Mouse (Mus musculus): ENCODE results near the gene B3galt4. TPM values are rescaled to one million over a fixed set of nuclear protein-coding genes. Genes with fewer than 3 reads are reported as not detected.
A peak's percentile ranks its signal among the peaks of the same experiment; 100 is the strongest.

The B3galt4 gene
- total and polyA plus RNA-seq, 3 experiments, result 2.2 to 2.9 TPM; not detected in 1

- TF ChIP-seq CHD2 (IDR thresholded peaks at IDR 0.05; ENCODE audit: low read length), result no peak
- TF ChIP-seq MAZ (IDR thresholded peaks at IDR 0.05; ENCODE audit: low read depth, low read length), result no peak
- no peak for TF ChIP-seq RCOR1 (IDR thresholded peaks at IDR 0.05; ENCODE audit: low read depth, low read length)
- TF ChIP-seq NELFE (IDR thresholded peaks at IDR 0.05; ENCODE audit: low read depth, low read length), result no peak
- no peak for TF ChIP-seq MYC (IDR thresholded peaks at IDR 0.05; ENCODE audit: low read depth, low read length)
- no peak for TF ChIP-seq ZNF384 (IDR thresholded peaks at IDR 0.05; ENCODE audit: low read depth, low read length)
- TF ChIP-seq TAL1 (IDR thresholded peaks at IDR 0.05; ENCODE audit: low read length), result no peak
- TF ChIP-seq POLR2A (IDR thresholded peaks at IDR 0.05; ENCODE audit: control insufficient read depth in 1 of 2, insufficient read depth in 1 of 2, low read depth in 1 of 2, low read length in 2 of 2, poor library complexity in 1 of 2), result no peak
- TF ChIP-seq HCFC1 (IDR thresholded peaks at IDR 0.05; ENCODE audit: low read depth, low read length), result no peak
- TF ChIP-seq MAFK (IDR thresholded peaks at IDR 0.05; ENCODE audit: borderline replicate concordance, low read depth, low read length), result no peak
- no peak for TF ChIP-seq USF2 (IDR thresholded peaks at IDR 0.05; ENCODE audit: borderline replicate concordance in 1 of 2, insufficient read depth in 1 of 2, low read depth in 1 of 2, low read length in 2 of 2)
- TF ChIP-seq NRF1 (IDR thresholded peaks at IDR 0.05; ENCODE audit: insufficient read depth, low read depth, low read length, poor library complexity, severe bottlenecking), result no peak
- TF ChIP-seq ZC3H11A (IDR thresholded peaks at IDR 0.05; ENCODE audit: low read depth, low read length), result no peak
These were observed 2.8 kb upstream of the B3galt4 start for GRCm38 (mm10) chr17:33953961-33954565.

GRCm38 (mm10) chr17:33953310-33953709, 2.0 kb upstream of the B3galt4 start:
- Histone ChIP-seq H3K9me3 (replicated peaks; ENCODE audit: insufficient read depth, low read length) (no peaks in the 10 kb centered on the region), H3K36me3 (ENCODE audit: control insufficient read depth in 1 of 2, insufficient read depth in 2 of 2, low read length in 2 of 2) (peaks cover 10 to 18% of the 10 kb centered on the region in 2 experiments), H3K4me1 (ENCODE audit: control insufficient read depth in 1 of 2, insufficient read depth in 2 of 2, low read length in 2 of 2) (peaks cover 0 to 13% of the 10 kb centered on the region in 2 experiments; a peak in 2 of 4 replicates), H3K79me2 (ENCODE audit: control insufficient read depth, insufficient read depth, low read length, poor library complexity) (peaks cover 40% of the 10 kb centered on the region), H3K4me3 (ENCODE audit: control insufficient read depth in 1 of 2, insufficient read depth in 1 of 2, low read depth in 2 of 2, low read length in 2 of 2) (peak overlapping the region; percentile 82 to 87), H3K27me3 (ENCODE audit: control insufficient read depth in 1 of 2, insufficient read depth in 2 of 2, low read length in 2 of 2) (no peaks in the 10 kb centered on the region), H3K9ac (ENCODE audit: control insufficient read depth, low read depth, low read length, poor library complexity, severe bottlenecking) (peak overlapping the region; percentile 99), H3K27ac (ENCODE audit: control insufficient read depth, low read depth, low read length) (peak overlapping the region; percentile 95)
- TF ChIP-seq SMC3 (IDR thresholded peaks at IDR 0.05; ENCODE audit: low read depth, low read length) (no peak), CHD1 (IDR thresholded peaks at IDR 0.05; ENCODE audit: low read depth, low read length) (peak; percentile 73; the same call in 1 of the 2 replicates)
- no peak for DNase-seq (ENCODE audit: low read depth, low spot score)

More at GRCm38 (mm10) chr17:33953961-33954565, 2.8 kb upstream of the B3galt4 start:
- no peaks in the 10 kb centered on the region for H3K9me3 ChIP-seq (replicated peaks; ENCODE audit: insufficient read depth, low read length)
- peaks cover 10 to 18% of the 10 kb centered on the region in 2 experiments for H3K36me3 ChIP-seq (ENCODE audit: control insufficient read depth in 1 of 2, insufficient read depth in 2 of 2, low read length in 2 of 2)
- H3K79me2 ChIP-seq (ENCODE audit: control insufficient read depth, insufficient read depth, low read length, poor library complexity), result peaks cover 40% of the 10 kb centered on the region
- H3K27me3 ChIP-seq (ENCODE audit: control insufficient read depth in 1 of 2, insufficient read depth in 2 of 2, low read length in 2 of 2), result no peaks in the 10 kb centered on the region
- H3K4me1 ChIP-seq (ENCODE audit: control insufficient read depth in 1 of 2, insufficient read depth in 2 of 2, low read length in 2 of 2), result peaks cover 0 to 13% of the 10 kb centered on the region in 2 experiments; a peak in 2 of 4 replicates
- DNase-seq (ENCODE audit: low read depth, low spot score), result no peak
- H3K9ac ChIP-seq (ENCODE audit: control insufficient read depth, low read depth, low read length, poor library complexity, severe bottlenecking), result peak overlapping the region; percentile 99
- peak overlapping the region; percentile 85 for H3K27ac ChIP-seq (ENCODE audit: control insufficient read depth, low read depth, low read length)
- H3K4me3 ChIP-seq (ENCODE audit: control insufficient read depth in 1 of 2, insufficient read depth in 1 of 2, low read depth in 2 of 2, low read length in 2 of 2), result peak overlapping the region; percentile 82 to 87
